Mouse (Mus musculus): Measurements from ENCODE around the gene Itgb7.

Gene Itgb7

DNA sequence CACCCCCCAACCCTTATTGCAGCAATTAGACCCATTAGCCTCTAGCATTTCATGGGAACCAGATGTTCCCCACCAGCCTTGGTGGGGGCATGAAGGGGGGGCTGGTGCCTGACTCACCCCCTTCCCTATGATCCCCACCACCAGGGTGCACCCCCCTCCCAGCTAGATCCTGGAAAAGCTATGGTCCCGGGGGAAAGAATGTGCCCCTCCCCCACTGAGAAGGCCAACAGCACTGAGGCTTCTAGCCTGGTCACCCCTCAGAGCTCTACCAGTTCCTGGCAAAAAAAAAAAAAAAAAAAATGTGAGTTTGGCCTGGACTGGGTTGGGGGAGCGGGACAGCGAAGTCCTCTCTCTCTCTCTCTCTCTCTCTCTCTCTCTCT lies 17.1 kb upstream of the Itgb7 start:
- no peak for DNase-seq (ENCODE audit: low spot score in 2 of 2)

DNA sequence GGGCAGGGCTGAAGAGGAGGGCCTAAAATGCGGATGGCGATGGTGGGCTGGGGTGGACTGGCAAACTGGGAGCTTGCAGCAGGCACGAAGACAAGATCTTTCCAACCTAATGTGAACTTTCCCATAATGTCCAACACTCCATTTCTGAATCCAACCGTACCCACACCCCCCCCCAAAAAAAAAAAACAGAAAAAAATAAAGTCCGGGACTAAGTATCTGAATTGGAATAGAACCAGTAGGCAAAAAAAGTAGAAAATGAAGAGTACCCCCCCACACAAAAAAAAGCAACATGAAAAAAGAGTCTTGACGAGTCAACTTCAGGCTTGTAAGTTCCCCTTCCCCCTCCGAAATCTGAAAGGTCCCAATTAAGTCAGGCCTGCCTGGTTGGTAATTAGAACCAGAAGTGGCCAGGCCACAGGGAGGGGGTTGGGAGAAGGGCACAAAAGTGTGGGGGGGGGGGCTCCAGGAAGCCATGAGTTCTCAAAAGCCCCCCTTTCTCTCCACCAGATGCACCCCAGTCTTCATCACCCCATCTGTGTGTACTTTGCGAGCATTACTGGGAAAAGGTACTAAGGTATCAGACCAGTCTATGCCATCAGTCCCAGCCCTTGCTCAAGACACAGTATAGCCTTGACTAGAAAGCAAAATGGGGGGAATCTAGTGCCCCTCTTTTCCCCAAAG lies 16.5 kb upstream of the Itgb7 start:
- DNase-seq (ENCODE audit: low spot score in 2 of 2): no peak

DNA sequence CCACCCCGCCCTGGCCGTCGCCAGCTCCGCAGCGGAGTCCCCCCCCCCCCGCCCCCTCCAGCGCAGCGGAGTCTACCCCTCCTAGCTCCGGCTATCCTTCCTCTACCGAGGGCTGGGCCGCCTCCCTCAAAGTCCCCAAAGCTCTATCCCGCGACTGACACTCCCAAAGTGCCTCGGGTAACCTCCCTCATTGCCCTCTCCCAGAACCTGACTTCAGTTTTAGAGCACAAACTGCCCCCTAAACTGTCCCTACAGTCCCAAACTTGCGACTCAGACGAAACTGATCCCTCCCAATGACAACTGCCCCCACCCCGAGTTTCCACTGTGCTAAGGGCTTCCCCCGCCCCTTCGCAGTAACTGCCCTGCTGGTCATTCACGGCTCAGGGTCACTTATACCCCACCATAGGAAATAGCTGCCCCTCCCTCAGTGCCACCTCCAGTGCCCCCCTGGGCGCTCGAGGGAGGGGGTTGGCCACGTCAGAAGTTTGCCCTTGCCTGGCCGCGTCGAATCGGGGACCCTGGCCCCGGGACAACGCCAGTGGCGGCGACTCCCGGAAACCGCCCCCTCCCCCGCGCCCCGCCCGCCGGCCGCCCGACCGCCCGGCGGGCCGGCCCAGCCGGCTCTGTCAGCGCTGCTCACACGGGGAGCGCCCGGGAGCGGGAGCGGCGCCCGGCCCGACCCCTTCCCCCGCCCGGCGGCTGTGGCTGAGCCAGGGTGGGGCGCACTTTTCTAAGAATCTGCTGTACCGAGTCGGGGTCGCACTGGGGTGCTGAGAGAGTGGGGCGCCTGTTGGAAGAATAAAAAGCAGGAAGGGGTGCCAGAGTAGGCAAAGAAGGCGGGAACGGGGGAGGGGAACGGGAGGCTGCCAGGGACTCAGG lies 15.7 kb upstream of the Itgb7 start:
- peak; percentile 78 to 80 for DNase-seq (ENCODE audit: low spot score in 2 of 2)

DNA sequence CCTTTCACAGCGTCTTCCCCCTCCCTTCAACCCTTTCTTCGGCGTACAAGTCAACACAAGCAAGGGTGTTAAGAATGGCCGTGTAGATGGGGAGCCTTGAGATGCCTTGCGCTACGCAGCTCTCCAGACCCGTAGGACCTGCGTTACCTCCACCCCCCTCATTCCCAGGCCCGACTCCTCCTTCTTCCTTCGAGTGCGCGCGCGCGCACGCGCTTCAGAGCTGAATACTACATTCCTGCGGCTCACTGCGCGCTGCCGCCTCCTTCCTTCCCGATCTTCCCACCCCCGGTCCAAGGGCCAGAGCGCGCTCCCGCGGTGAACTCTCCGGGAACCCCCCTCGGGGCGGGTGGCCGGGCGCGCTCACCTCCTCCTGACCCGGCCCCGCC lies 15.1 kb upstream of the Itgb7 start:
- DNase-seq (ENCODE audit: low spot score in 2 of 2): peak; percentile 92 to 96

DNA sequence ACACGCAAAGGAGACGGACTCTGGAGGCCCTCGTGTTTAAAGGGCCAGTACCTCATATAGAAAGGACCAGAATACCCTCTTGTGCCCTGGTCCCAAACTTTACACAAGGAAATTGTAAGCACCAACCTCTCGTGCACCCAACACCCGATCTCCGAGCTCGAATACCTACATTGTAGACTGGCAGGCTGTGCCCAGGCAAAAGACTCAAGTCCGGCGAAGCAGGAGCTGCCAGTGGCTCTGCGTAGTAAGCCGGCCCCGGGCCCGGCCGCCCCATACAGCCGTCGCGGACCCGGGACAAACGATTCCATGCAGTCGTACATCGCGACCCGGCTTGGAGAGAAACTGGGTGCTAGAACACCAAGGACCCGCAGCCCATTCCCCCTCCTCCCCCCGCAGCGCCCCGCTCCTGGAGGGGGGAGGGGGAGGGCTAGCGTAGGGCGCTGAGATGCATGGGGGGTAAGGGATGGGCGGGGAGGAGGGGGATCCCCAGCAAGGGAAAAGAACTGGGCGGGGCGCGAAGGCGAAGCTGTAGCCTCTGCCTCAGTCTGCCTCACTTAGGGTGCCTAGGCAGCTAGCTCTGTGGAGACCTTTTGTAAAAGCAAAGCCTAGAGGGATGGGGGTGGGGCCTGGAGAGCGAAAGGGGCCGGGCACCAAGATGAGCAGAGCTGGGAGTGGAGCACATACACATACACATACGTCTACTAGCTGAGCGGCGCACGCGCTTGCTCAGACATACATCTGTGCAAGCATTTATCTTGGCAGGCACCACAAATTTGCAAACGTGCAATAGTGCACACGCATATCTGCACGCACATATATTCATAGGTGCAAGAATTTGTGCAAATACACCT lies 14.4 kb upstream of the Itgb7 start:
- peak in 1 of 2 experiments; percentile 76 for DNase-seq (ENCODE audit: low spot score in 2 of 2)

DNA sequence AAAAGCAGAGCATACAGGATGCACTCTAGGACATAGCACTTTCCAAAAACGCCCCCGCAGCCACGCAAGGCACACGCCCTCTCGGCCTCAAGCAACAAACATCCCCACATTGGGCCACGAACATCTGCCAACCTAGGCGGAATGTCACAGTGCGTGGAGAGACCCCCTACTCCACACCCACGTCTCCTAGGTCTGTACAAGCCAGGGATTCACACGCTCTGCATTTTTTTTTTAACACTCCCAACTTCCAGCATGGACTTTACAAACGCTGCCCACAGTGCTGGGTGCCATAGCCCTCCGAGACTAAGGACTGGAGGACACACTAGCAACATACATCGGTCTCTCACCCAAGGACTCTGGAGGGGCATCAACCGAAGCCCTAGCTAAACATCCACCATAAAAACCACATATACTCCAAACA lies 13.7 kb upstream of the Itgb7 start:
- DNase-seq (ENCODE audit: low spot score in 2 of 2): no peak

DNA sequence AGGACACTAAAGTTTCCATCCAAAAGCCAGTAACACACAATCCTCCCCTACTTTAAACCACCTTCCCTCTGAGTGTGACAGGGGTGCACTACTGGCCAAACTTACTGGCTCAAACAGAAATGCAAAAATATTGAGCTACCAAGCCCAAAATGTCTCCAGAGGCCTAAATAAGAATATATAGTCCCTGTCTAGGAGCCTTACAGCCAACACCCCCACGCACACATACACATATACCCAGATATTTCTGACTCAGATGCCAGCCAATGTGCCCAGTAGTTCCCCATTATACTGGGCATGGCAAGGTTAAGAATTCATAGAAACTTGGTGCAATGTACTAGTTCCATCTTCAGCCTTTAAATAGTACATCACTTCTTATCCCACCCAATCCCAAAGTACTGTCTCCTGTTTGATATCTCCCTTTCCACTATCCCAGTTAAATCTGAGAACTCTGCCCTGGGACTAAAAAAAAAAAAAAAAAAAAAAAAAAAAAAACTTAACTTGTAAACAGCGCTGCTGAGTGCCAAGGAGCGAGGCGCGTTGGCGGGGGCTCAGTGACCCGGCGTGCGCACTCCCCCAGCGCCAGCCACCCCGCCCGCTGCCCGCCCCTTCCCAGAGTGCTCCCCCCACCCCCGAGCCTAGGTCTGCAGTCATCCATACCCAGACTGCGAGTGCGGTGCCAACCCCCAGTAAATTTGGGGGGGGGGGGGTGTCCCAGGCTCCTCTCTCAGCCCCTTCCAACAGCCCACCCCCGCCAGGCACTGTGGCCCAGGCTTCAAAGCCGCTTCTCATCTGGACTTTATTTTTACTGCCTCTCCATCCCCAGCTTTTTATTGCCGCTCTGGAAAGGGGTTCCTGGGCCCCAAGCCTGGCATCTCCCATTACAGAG lies 12.8 kb upstream of the Itgb7 start:
- DNase-seq (ENCODE audit: low spot score in 2 of 2): no peak

DNA sequence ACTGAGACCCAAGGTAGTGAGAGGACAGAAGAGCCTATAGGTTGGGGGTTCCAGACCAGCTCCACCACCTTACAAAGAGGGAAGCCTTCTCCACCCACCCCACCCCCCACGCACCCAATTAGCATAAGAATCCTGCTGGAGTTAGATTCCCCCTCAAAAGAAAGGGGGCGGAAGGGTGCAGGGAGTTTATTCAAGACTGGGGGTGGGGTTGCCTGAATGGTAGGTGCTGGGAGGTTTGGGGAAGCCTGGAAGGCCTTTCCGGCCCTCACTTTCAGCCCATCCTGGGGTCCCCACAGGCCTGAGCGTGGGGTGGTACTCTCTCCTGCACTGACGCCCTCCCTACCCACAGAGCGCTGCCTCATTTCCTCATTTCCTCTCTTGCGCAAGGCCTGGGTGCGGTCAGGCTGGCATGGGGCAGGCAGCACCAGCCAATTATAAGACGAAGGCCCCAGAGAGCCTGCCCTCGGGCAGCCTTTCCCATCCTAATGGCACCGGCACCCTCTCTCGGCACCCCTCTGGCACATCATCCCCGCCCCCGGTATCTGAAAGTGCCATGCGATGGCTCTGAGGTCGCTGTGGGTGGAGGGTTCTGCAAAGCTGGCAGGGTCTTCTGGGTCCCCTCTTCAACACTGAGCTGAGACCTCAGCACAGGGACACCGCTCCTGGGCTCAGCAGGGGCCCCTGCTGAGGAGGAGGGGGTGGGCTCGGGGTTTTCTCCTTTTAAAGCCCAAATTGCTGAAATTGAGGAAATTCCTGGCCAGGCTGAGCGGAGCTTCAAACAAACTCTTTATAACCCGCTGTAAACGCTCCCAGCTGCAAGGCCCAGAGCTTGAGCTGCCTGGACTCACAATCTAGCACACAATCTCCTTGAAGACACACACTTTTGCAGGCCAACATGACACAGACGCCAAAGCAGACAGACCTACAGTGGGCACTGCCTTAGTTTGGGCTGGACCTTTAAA lies 11.8 kb upstream of the Itgb7 start:
- DNase-seq (ENCODE audit: low spot score in 2 of 2): peak in 1 of 2 experiments; percentile 87

DNA sequence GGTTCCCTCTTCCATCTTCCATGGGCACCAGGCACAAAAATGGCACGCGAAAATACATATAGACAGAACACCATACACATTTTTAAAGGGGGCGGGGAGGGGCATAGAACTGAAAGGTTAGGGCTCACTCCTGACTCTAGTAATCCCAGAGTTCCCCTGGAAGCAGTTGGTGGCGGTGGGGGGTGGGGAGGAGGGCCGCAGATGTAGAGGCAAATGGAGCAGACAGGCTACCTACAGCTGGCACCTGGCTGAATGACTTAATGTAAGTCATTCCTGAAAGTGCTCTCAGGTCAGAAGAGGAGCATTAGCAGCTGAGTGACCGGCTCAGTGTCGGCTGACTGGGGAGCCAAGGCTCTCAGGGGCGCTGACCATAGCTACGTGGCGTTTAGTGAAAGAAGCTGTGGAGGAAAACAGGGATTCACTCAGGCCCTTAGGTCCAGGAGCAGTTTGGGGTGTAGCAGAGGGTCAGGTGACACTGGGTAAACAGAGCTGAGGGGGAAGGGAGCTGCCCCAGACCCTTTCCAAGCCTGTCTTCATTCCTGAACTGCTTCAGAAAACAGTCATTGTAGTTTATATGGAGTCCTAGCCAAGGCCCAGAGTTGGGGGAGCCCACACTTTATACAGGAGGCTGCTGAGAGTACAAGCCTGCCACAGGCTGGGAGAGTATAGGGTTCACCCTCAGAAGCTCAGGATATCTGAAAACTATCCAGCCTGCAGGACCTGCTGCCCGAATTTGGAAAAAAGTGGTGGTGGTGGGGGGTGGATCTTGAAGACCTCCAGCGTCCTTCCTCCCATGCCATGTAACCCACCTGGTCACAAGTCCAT lies 10.9 kb upstream of the Itgb7 start:
- no peak for DNase-seq (ENCODE audit: low spot score in 2 of 2)

DNA sequence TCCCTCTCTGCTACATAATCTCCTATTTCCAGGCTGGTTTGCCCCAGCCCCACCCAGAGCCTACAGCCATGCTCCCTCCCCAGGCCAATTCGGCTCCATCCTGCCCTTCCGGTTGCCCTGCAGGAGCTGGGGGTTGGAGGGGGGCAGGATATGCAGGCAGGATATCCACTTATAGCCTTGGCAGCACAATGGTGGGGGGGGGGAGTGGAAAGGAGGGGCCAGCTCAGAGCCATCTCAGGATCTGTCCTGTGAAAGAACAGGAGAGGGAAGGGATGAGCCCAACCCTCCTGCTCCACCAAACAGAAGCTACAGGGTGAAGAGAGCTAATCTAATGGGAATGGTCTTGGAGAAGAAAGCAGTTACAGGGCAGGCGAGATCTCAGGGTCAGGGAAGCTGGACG lies 8.9 kb upstream of the Itgb7 start:
- no peak for DNase-seq (ENCODE audit: low spot score in 2 of 2)

DNA sequence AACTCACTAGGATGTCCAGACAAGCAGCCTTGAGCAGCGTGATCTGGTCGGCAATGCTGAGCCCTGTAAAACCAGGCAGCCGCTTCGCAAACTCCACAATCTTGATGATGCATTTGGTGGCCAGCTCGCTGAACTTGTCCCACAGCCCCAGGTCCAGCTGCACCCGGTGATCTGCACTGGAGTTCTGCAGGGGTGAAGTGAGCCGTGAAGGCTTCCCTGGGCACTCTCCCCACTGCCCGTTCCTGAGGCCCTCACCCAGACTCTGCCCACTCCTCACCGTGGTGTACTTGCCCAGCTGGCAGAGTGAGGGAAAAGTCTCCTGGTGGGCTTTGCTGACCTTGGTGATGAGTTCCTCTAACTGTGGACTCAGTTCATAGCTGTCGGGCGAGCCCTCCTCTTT lies 8.1 kb upstream of the Itgb7 start:
- DNase-seq (ENCODE audit: low spot score in 2 of 2): no peak

DNA sequence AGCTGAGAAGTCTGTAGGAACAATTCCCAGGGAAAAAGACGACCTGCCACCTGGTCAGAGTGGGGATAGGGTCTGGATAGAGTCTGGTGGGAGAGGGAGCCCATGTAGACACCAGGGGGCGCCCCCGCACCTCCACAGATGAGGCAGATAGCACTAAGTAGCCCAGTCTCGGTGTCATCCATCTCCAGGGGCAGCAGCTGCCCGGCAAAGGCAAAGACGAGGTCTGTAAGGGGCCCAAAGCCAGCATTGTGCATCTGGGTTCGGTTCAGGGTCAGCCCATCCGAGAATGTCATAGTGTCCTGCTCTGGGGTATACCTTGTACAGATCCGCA lies 7.5 kb upstream of the Itgb7 start:
- no peak for DNase-seq (ENCODE audit: low spot score in 2 of 2)

DNA sequence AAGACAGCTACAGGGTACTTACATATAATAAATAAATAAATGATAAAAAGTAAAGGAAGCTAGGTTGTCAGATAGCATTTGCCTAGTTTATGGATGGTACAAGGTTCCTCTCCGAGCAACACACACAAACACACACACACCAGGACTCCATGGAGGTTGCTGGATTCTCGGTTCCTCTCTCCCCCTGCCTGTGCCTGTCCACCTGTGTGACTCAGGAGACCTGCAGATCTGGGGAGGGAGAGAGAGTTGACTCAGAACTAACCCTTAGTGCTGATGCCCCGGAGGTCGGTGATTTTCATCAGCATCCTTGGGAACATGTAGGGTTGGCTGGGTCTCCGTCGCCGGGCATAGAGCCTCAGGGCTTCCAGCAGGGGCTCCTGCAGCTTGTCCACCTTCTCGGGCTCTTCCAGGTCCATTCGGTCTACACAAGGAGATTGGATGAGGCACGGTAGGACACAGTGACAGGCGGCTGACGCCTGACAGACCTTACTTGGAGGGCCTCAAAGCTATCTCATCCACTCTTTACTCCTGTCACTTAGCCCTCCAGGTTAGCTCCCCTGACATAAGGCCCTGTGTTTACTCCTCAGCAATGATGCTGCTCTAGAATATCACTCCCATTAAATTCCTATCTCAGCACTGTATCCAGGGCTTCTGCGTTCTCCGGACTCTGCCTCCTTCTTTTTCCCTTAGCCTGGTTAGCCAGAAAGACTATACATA lies 7.0 kb upstream of the Itgb7 start:
- DNase-seq (ENCODE audit: low spot score in 2 of 2): peak in 1 of 2 experiments; percentile 0

DNA sequence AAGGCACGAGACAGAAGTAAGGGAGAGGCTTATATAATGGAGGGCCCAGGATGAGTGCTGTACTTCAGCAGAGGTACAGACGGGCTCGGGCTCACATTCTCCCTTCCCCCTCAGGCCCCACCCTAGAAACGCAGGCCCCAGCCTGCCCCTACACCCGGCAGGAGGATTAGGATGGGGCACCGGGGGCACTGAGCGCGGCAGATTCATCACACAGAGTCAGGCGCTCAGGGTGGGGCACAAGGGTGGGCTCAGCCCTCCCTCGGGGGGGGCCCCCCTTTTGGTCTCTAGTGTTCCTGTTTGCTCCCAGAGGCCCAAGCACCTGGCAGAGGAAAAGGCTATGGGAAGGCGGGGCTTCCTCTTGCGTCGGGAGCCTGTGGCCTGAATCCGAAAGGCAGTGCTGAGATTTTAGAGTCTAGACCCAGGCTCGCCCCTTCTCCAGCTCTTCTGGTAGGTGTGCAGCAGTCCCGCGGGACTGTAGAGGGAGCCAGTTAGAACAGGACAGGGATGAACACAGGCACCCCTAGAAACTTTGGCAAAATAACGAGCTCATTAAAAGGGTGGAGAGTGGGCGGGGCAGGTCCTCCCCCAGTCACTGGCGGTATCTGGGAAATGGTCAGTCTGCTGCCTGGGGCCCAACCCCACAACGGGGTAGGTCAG lies 3.8 kb upstream of the Itgb7 start:
- DNase-seq (ENCODE audit: low spot score in 2 of 2): no peak

DNA sequence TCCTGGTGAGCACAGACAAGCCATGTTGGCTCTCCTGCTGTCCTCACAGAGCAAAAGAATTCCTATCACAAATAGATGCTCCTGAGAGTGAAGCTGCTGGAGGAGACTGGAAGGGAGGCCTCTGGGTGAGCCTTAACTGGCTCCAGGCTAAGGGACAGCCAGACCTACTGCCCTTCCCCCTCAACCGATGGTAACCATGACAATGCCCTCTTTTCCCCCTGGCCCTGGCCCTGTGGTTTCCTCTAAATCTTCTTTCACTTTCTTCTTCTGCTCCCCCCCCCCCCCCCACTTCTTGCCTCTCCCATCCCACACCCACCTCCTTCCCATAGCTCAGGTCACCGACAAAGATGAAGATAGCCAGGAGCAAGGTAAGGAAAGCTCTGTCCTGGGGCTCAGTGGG lies 2.2 kb upstream of the Itgb7 start:
- no peak for DNase-seq (ENCODE audit: low spot score in 2 of 2)

DNA sequence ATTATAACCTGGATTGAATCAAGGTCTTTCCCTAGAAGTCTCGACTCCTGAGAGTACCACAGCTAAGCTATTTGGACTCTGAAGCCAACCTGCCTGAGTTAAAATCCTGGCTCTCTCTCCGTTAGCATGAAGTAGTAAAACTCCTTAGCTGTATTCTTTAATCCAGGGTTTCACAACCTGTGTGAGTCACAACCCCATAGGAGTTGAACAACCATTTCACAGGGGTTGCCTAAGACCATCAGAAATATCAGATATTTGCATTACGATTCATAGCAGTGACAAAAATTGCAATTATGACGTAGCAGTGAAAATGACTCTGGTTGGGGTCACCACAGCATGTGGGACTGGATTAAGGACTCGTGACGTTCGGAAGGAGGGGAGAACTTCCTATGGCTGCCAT lies 1.0 kb upstream of the Itgb7 start:
- no peak for DNase-seq (ENCODE audit: low spot score in 2 of 2)

DNA sequence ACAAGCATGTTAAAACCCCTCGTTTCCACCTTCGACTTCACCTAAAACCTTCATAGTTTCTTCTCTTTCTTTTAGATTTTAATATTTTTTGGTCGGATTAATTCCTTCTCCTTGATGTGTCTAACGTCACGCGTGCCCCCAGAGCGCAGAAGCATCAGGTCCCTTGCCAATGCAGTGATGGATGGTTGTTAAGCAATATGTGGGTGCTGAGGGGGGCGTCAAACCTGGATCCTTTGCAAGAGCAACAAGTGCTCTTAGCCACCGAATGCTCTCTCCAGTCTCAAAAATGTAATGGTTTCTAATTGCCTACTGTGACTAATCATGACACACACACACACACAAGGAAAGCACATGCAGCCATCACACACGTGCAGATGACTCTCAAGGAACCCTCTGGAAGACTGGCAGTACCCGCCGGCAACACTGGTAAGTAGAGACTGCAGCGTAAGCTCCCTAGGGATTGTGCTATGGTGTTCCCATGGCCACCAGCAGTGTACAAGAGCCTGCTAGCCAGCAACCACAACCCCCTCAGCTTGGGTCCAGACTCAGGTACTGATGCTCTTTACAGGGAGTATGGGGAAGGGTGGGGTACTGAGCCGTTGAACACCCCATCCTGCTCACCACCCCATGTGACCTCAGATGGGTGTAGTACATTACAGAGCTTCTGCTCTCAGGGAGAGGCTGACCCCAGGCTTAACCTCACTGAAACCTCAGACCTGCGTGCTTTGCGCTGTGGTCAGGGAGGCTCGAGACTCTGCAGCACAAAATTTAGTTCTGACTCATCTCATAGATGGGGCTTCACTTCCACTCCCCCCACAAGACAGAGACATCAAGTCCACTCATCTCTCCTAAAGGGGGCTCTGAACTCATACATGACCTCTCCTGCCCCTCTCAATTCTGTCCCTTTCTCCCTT lies 1.1 kb downstream of the Itgb7 start:
- DNase-seq (ENCODE audit: low spot score in 2 of 2): no peak

Data from urinary bladder, adult 18-20 months (tissue).